ENCODE assay signal across 28 mouse cellular contexts in the genomic region with DNA sequence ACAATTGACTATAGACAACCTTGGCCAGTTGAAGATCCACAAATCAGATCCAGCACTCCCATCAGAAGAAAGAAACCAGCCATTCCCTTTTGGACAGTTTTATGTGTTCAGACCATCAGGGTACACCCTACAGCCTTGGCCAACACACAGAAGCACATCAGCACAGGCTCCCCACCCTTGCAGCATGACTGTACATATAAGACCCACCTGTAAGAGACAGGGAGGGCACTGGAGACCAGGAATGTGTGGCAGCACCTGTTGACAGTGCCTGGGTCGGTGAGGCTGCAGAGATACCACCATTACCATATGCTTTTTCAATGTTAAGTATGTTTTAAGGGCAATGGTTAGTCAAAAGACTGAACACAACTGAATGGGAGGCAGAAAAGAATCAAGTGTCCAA. TPM values are rescaled to one million over a fixed set of nuclear protein-coding genes. Genes with fewer than 3 reads are reported as not detected.
"Had no signal": no experiment of that assay in that cellular context is flagged by ENCODE, and none has a peak within 500 bp of the region (broad histone marks: within the 10 kb centered on the region; RNA-seq: fewer than 3 reads in every experiment).

No protein-coding gene starts in this region.

- H3K27ac ChIP-seq: limb, embryonic 12.5 days; limb, embryonic 15.5 days; liver, embryonic 14.5 days; macrophage; midbrain, embryonic 12.5 days; midbrain, embryonic 15.5 days; neural tube, embryonic 13.5 days; stomach, embryonic 15.5 days had no signal

- H3K9me3 ChIP-seq: limb, embryonic 12.5 days; limb, embryonic 15.5 days; midbrain, embryonic 12.5 days; midbrain, embryonic 15.5 days; neural tube, embryonic 13.5 days; stomach, embryonic 15.5 days had no signal

- ATAC-seq: liver, postnatal 0 days; lung, postnatal 0 days; midbrain, embryonic 15.5 days had no signal

- H3K27me3 ChIP-seq: limb, embryonic 12.5 days; limb, embryonic 15.5 days; midbrain, embryonic 12.5 days; midbrain, embryonic 15.5 days; neural tube, embryonic 13.5 days; stomach, embryonic 15.5 days had no signal

- H3K9ac ChIP-seq: limb, embryonic 12.5 days; limb, embryonic 15.5 days; liver, embryonic 14.5 days; liver, postnatal 0 days; lung, embryonic 14.5 days; midbrain, embryonic 12.5 days; midbrain, embryonic 15.5 days; neural tube, embryonic 13.5 days; stomach, embryonic 15.5 days had no signal

- H3K4me2 ChIP-seq: limb, embryonic 12.5 days; limb, embryonic 15.5 days; liver, embryonic 11.5 days; lung, embryonic 14.5 days; midbrain, embryonic 12.5 days; midbrain, embryonic 15.5 days; neural tube, embryonic 13.5 days; stomach, embryonic 15.5 days had no signal

- H3K4me3 ChIP-seq: limb, embryonic 12.5 days; limb, embryonic 15.5 days; midbrain, embryonic 12.5 days; midbrain, embryonic 15.5 days; neural tube, embryonic 13.5 days; stomach, embryonic 15.5 days had no signal

- DNase-seq: kidney, adult 9 months; kidney, postnatal 25 days; left cerebral cortex, postnatal 4 days; liver, postnatal 0 days; lung, embryonic 14.5 days; retina, postnatal 1 day; right cerebral cortex, postnatal 25 days; spleen, adult 18-20 months; thymus, postnatal 25 days had no signal

RNA-seq across cellular contexts. Expression of a gene that starts 4.3 kb away (rescaled TPM):
- total RNA-seq: layer of hippocampus, adult 8-10 months; layer of hippocampus, postnatal 10 days; left cerebral cortex, adult 8-10 months; left cerebral cortex, postnatal 14 days; left cerebral cortex, postnatal 4 days; megakaryocyte, adult 5-6 weeks; neutrophil, adult 5-6 weeks had no signal
- polyA plus RNA-seq: kidney, embryonic 16.5 days; large intestine, adult 2 months; limb, embryonic 15.5 days; liver, postnatal 0 days; macrophage; midbrain, embryonic 15.5 days; urinary bladder, adult 2 months had no signal
